Mouse (Mus musculus) ES-E14 (cell line): ENCODE measurements around the gene Evi2.

ENCODE experiments used
- HCFC1 ChIP-seq: IDR thresholded peaks from 2 replicates; pipeline ENCODE4 v1.6.1; 2012; ENCODE audit warnings: low read length, inconsistent platforms, borderline replicate concordance; ENCODE audit not compliant: insufficient read depth
- ZC3H11A ChIP-seq: IDR thresholded peaks from 2 replicates; pipeline ENCODE4 v1.6.1; 2012; ENCODE audit warnings: low read depth, mild to moderate bottlenecking, inconsistent platforms, low read length, borderline replicate concordance

GRCm38 (mm10) chr11:79560536-79560935 lies 30.1 kb upstream of the Evi2 start:
- TF ChIP-seq HCFC1: no peak
- TF ChIP-seq ZC3H11A: no peak
